Mouse (Mus musculus) forebrain, embryonic 10.5 days (tissue): ENCODE measurements around the gene Pdcd2. TPM values are rescaled to one million over a fixed set of nuclear protein-coding genes. Genes with fewer than 3 reads are reported as not detected.

ENCODE experiments used
- DNase-seq: peaks from one replicate; pipeline ENCODE4 v3.0.0-alpha.2; 2017; ENCODE audit warnings: low spot score; ENCODE audit errors: extremely low spot score
- H3K27ac ChIP-seq: fragments of 300-500 bp; sonication (generic); 2 replicates; pipeline ENCODE4 v1.5.1; 2016; ENCODE audit warnings: mild to moderate bottlenecking
- H3K27me3 ChIP-seq: fragments of 300-500 bp; sonication (generic); 2 replicates; pipeline ENCODE4 v1.6.1; 2016; ENCODE audit warnings: mild to moderate bottlenecking; ENCODE audit not compliant: poor library complexity, severe bottlenecking
- H3K36me3 ChIP-seq: fragments of 300-500 bp; sonication (generic); replicated peaks from 2 replicates; pipeline ENCODE4 v1.6.1; 2016; ENCODE audit warnings: mild to moderate bottlenecking, moderate library complexity
- H3K4me1 ChIP-seq: fragments of 300-500 bp; sonication (generic); 2 replicates; pipeline ENCODE4 v1.6.1; 2016
- H3K4me3 ChIP-seq: fragments of 300-500 bp; sonication (generic); 2 replicates; pipeline ENCODE4 v1.5.1; 2016; ENCODE audit warnings: mild to moderate bottlenecking, moderate library complexity
- H3K9me3 ChIP-seq: fragments of 300-500 bp; sonication (generic); 2 replicates; pipeline ENCODE4 v1.6.1; 2016; ENCODE audit warnings: mild to moderate bottlenecking, moderate library complexity
- WGBS: fragments of 180-500 bp; shearing (Covaris S2); methylation state at CpG from one replicate; pipeline ENCODE4 v1.1.7; 2016; 5-methylcytosine and 5-hydroxymethylcytosine counted together
- polyA plus RNA-seq: library from polyadenylated mRNA; unstranded; fragments of >200 nt; fragmentation: Nextera tagmentation; extraction: Ambion mirVana; gene quantifications from 2 replicates; pipeline ENCODE4 v1.2.1, GENCODE M21; 2016

Pdcd2 gene
- polyA plus RNA-seq, 1 experiment from 2014 or later = 49.6 TPM

DNA sequence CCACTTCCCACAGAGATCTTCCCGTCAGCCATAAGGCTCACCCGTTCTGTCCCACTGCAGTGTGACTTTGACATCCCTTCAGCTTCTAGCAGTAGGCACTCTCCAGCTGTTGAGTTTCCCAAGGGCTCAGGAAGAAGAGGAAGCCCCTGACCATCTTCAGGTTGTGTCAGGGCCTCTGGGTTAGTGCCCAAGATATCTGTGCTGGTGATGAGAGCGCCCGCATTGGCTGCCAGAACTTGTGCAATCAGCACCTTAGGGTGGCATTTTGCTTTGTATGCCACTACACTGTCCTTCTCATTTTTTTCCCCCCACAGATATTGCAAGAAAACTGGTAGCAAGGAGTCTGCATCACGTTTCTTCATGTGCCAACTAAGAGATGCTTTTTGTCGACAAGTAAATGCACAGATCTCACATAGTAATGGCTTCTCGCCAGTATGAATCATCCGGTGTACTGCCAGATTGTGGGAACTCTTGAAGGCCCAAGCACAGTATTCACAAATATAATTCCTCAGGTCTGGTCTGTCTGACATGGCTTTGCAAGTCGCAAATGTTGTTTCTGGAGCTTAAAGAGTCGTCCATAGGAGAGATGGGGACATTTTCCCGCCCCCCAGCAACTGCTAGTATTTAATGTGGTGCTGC, 8.2 kb upstream of the Pdcd2 start:
- Histone ChIP-seq H3K27me3 (peaks cover 39% of the 10 kb centered on the region), H3K27ac (no peak overlapping the region), H3K4me3 (no peak overlapping the region), H3K36me3 (no peaks in the 10 kb centered on the region), H3K9me3 (no peaks in the 10 kb centered on the region), H3K4me1 (peaks cover 13% of the 10 kb centered on the region)
- WGBS = 72% methylated on average over 11 of the region's 11 CpGs
- no peak for DNase-seq

DNA sequence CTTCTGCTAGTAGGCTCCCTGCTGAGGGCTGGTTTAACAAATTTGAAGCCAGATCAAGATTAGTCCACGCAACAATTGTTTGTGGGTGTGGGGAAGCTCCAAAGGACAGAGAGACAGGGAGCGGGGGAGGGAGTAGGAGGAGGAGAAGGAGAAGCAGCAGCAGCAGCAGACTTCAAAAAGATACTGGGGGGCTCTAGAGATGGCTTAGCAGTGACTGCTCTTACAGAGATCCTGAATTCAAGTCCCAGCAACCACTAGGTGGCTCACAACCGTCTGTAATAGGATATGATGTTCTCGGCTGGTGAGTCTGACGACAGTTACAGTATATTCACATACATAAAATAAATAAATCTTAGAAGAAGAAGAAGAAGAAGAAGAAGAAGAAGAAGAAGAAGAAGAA, 3.0 kb upstream of the Pdcd2 start:
- Histone ChIP-seq H3K27me3 (peaks cover 9% of the 10 kb centered on the region), H3K36me3 (peaks cover 7% of the 10 kb centered on the region), H3K4me3 (no peak overlapping the region), H3K4me1 (peaks cover 34% of the 10 kb centered on the region), H3K27ac (no peak overlapping the region), H3K9me3 (no peaks in the 10 kb centered on the region)
- WGBS = 7% methylated on average over 5 of the region's 5 CpGs
- peak; percentile 28 for DNase-seq

DNA sequence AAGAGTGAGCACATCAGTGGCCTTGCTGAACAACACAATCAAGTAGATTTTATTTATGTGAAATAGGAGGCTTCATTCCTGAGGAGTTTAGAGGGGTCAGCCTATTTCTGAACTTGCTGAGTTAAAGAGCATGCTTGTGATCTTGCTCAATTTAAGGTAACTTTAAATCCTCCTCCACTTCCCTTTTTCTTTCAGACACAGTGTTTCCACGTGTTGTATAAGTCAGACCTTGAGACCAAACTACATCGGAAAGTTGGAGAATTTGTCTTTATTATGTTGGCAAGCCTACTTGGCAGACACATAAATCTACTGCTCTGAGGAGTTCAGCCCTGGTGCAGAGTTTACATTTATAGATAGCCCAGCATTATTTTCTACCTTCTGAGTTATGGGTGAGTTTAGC, 1.8 kb upstream of the Pdcd2 start:
- H3K4me3 ChIP-seq = no peak overlapping the region
- 85% methylated on average over 2 of the region's 2 CpGs for WGBS

DNA sequence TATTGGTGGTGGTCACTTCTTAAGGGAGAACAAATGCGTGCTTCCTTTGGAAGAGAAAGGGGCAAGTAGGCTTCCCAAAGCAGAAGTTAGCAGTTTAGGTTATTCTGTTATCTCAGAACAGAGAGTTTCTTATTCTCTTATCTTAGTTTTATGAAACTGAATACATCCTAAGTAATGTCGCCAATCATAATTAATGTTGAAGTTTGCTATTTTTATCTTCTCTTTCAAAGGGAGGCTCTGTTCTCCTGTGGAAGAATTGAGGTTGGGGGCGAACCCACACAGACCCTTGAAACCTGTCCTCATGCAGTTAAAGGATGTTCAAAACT, 673 bp upstream of the Pdcd2 start:
- H3K4me1 ChIP-seq = peaks cover 34% of the 10 kb centered on the region
- peaks cover 30% of the 10 kb centered on the region for H3K36me3 ChIP-seq
- no peak for DNase-seq
- H3K9me3 ChIP-seq = no peaks in the 10 kb centered on the region
- no peaks in the 10 kb centered on the region for H3K27me3 ChIP-seq
- 60% methylated on average over 3 of the region's 3 CpGs for WGBS
- H3K27ac ChIP-seq = peak overlapping the region; percentile 91; the same call in 1 of the 2 replicates
- H3K4me3 ChIP-seq = peak overlapping the region; percentile 68

More for the DNA sequence above, 1.8 kb upstream of the Pdcd2 start:
- no peak overlapping the region for H3K27ac ChIP-seq
- no peaks in the 10 kb centered on the region for H3K9me3 ChIP-seq
- H3K27me3 ChIP-seq = no peaks in the 10 kb centered on the region; the same call in 1 of the 2 replicates
- DNase-seq = no peak
- H3K4me1 ChIP-seq = peaks cover 34% of the 10 kb centered on the region
- H3K36me3 ChIP-seq = peaks cover 19% of the 10 kb centered on the region

DNA sequence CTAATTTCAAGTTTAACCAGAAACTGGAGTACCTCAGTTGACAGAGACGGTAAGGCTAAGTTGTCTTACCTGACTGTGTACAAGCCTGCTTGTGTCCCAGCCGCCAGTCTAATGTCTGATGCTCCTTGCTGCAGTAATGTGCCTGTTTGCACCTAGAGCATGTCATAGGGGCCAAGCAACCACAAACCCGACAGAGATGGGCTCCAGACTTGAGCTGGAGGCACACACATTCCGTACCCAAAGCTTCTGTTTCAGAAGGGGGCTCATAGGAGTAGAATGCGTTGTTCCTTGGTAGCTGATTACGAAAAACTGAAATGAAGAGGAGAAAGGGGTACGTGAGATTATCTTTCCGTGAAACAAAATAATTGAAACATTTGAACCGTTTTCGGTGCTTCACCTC, 797 bp downstream of the Pdcd2 start:
- peak; percentile 19 for DNase-seq
- peaks cover 34% of the 10 kb centered on the region for H3K4me1 ChIP-seq
- H3K4me3 ChIP-seq = peak overlapping the region; percentile 68
- no peaks in the 10 kb centered on the region for H3K27me3 ChIP-seq
- peaks cover 45% of the 10 kb centered on the region for H3K36me3 ChIP-seq
- no peaks in the 10 kb centered on the region for H3K9me3 ChIP-seq
- peak overlapping the region; percentile 91 for H3K27ac ChIP-seq
- WGBS = 21% methylated on average over 10 of the region's 10 CpGs

DNA sequence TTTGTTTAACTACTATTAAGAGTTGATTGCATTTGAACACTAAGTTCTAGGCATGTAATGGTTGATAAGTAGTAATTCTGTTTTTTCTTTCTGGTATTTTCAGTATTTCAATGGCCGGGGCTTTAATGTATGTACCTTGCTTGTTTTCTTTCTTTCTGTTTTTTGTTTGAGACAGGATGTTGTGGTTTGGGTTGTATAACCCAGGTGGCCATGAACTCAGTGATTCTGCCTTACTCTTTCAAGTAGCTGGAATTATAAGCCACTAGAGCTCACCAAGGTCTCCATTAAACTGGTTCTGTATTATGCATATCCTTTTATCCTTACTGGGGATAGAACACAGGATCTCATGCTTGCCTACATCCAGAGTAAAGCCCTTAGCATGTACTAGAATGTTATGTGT, 8.3 kb downstream of the Pdcd2 start:
- Histone ChIP-seq H3K27ac (no peak overlapping the region), H3K27me3 (no peaks in the 10 kb centered on the region), H3K4me3 (no peak overlapping the region), H3K36me3 (peaks cover 98% of the 10 kb centered on the region), H3K4me1 (no peaks in the 10 kb centered on the region), H3K9me3 (no peaks in the 10 kb centered on the region)
- 95% methylated on average over 1 of the region's 1 CpGs for WGBS
- no peak for DNase-seq

DNA sequence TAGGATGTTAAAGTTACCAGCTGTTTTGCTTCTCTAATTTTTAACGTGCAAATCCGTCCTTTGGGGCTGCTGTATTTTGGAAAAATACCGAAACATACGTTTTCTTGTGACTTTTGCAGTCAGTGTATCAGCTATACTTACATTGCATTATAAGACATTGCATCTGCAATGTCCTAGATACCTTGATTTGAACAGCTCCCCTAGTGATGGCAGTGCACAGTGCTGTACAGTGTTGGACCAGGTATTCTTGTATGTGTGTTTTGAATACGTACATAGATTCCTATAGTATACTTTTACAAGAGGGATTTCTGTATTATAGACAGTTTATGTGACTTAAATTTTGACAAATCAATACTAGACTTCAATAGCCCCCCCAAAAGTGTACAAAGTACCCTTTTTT, 8.9 kb downstream of the Pdcd2 start:
- Histone ChIP-seq H3K36me3 (peaks cover 98% of the 10 kb centered on the region), H3K4me1 (no peaks in the 10 kb centered on the region), H3K27ac (no peak overlapping the region), H3K27me3 (no peaks in the 10 kb centered on the region), H3K9me3 (no peaks in the 10 kb centered on the region), H3K4me3 (no peak overlapping the region)
- DNase-seq = no peak
- WGBS = 95% methylated on average over 5 of the region's 5 CpGs

DNA sequence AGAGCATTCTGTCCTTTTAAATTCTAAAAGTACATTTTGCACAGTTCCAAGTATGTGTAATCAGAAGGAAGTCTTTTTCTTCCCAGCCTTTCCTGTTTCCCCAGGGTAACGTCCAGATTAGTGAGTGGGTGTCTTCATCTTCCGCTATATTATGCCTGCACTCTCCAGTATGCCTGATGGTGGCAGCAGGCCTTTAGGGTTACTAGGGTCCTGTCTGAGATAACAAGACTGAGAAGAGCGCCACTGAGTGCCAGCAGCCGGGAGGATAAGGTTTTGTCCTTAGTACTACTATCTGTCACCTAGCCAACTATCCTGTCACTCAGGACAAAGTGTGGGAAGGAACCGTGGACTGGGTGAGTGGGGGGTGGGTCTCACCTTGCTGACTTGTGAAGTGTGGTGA, 9.3 kb downstream of the Pdcd2 start:
- Histone ChIP-seq H3K27me3 (no peaks in the 10 kb centered on the region), H3K4me1 (no peaks in the 10 kb centered on the region), H3K36me3 (peaks cover 98% of the 10 kb centered on the region), H3K27ac (no peak overlapping the region), H3K9me3 (no peaks in the 10 kb centered on the region), H3K4me3 (no peak overlapping the region)
- DNase-seq = no peak
- 82% methylated on average over 5 of the region's 5 CpGs for WGBS

DNA sequence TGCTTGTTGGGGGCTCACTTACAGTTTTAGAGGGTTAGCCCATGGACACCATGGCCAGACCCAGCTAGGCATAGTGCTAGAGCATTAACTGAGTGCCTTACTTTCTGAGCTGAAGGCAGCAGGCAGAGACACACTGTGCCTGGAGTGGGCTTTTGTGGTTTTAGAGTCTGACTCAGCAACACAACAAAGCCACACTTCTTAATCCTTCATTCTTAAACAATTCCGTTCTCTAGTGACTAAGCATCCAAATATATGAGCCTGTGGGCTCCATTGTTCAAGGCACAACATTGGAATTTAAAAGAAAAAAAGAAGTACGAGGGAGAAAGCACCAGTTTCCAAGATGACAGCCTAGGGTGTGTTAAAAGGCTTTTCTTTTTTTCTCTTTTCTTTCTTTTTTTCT, 16.4 kb downstream of the Pdcd2 start:
- Histone ChIP-seq H3K36me3 (peaks cover 100% of the 10 kb centered on the region), H3K4me3 (no peak overlapping the region), H3K27ac (no peak overlapping the region), H3K27me3 (no peaks in the 10 kb centered on the region), H3K9me3 (peaks cover 12% of the 10 kb centered on the region; the same call in 1 of the 2 replicates), H3K4me1 (no peaks in the 10 kb centered on the region)
- WGBS = 88% methylated on average over 2 of the region's 2 CpGs
- DNase-seq = no peak

DNA sequence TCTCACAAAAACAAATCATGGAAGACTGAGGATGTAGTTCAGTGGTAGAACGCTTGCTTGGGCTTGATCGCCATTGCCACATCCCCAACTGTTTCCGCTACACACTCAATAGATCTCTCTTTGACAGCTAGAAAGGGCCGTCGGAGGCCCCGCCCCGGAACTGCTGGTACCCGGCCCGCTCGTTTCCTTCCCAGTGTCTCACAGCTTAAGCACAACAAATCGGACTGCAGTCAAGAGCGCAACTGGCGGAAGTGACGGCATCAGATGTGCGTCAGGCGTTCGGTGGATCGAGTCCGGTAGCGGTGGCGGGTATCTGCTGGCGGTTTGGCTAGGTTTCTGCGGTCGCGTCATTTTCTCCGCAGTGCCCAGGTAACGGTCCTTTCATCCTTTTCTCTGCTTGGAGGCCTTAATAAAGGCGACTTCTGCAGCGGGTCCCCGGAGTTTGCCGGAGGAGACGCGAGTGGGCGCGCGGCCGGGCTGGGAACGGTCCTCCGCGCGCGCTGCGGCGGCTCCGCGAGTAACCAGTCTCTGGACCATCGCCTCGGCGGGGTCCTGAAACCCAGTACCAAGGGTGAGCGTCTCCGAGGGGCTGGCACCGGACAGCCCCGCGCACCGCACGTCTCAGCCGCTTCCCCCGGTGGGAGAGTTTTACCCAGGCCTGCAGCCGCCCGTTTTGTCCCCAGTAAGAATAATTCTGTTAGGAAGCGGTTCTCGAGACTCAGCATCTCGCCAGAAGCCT, 27.3 kb downstream of the Pdcd2 start, which contains the start of the genes Psmb1 and Tbp:
Gene Psmb1 (minus strand): TSS at position 96 of the 739 bp plus-strand sequence.
Gene Tbp (plus strand): TSS at position 233 of the 739 bp plus-strand sequence.
- Histone ChIP-seq H3K4me1 (peaks cover 37% of the 10 kb centered on the region), H3K36me3 (peaks cover 37% of the 10 kb centered on the region), H3K27ac (peak within 1 kb of the TSS; percentile 89), H3K9me3 (no peaks in the 10 kb centered on the region), H3K27me3 (no peaks in the 10 kb centered on the region), H3K4me3 (peak within 1 kb of the TSS; percentile 99)
- WGBS = under 1% methylated on average over 63 of the region's 63 CpGs
- DNase-seq = peak; percentile 99

DNA sequence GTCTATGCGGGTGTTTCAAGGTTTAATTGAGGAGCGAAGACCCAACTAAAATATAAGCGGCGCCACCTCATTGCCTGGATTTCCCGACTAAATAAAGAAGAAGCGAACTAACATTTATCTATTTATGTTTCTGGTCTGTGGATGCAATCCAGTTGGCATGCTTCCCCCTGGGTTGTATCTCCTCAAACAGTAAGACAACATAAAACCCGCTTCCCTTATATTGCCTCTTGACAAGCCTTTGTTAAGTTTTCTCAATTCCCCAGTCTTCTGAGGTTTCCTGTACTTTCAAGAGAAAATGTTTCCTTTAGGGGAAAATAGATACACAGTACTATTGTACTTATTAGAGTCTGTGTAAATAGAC, 28.4 kb downstream of the Pdcd2 start:
- Histone ChIP-seq H3K4me3 (peak overlapping the region; percentile 99), H3K4me1 (peaks cover 37% of the 10 kb centered on the region), H3K36me3 (peaks cover 37% of the 10 kb centered on the region), H3K27ac (no peak overlapping the region), H3K9me3 (no peaks in the 10 kb centered on the region), H3K27me3 (no peaks in the 10 kb centered on the region)
- DNase-seq = no peak
- 45% methylated on average over 7 of the region's 7 CpGs for WGBS

DNA sequence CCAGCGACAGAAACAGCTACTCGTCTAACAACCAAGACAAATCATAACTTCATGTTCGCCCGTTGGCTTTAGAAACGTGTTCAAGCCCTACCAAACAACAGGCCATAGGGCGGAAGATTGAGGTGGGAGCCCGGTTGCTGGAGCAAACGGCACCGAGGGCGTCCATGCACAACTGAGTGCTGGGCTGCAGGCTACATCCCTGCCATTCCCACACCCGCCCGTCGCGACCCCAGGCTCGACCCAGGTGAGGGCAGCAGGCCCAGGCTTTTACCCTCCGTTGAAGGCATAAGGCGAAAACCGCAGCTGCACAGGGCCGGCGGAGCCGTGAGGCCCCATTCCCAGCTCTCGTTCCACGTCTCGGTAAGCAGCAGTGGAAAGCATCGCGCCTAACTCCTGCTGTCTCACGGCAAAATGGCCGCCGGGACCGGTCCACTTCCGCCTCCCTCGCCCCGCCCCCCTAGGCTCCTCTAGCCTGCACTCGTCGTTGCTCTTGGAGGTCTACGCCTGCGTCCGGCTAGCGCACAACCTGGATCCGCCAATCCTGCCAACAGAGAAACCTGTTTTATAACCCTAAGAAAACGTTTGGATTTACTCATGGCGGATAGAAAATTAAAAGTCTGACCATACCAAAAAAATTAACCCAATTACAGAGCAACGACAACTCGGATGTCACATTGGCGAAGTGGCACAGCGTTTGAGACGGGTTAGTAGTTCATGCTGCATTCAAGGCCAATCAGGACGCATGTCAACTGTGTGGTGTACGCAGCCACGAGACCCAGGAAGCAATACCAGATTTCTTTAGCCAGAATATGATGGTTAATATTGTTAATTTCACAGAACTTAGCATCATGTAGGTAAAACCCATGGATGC, 29.0 kb downstream of the Pdcd2 start:
- Histone ChIP-seq H3K4me1 (peaks cover 37% of the 10 kb centered on the region), H3K36me3 (peaks cover 39% of the 10 kb centered on the region), H3K9me3 (no peaks in the 10 kb centered on the region), H3K27ac (peak overlapping the region; percentile 92), H3K4me3 (peak overlapping the region; percentile 99), H3K27me3 (no peaks in the 10 kb centered on the region)
- under 1% methylated on average over 50 of the region's 50 CpGs for WGBS
- DNase-seq = peak; percentile 92
